Mouse (Mus musculus) large intestine, adult 2 months (tissue): ENCODE results near the gene Olfr1272. TPM values are rescaled to one million over a fixed set of nuclear protein-coding genes. Genes with fewer than 3 reads are reported as not detected.
"Not testable (repeated sequence)": the region's sequence is repeated elsewhere in the genome, so short reads cannot be mapped to it uniquely, and the experiment has no call there.

Experiments
- DNase-seq: peaks from one replicate; pipeline ENCODE4 v3.0.0-alpha.2; 2012; ENCODE audit warnings: low read depth, low spot score
- WGBS: fragments of 180-500 bp; shearing (Covaris S2); methylation state at CpG from one replicate; pipeline ENCODE4 v1.1.7; 2018; 5-methylcytosine and 5-hydroxymethylcytosine counted together
- polyA plus RNA-seq: library from polyadenylated mRNA; depleted of rRNA; stranded (reverse); fragments of >200 nt; gene quantifications from 2 replicates; pipeline ENCODE4 v1.2.3, GENCODE M21; 2012; rRNA removed

Olfr1272 gene
- polyA plus RNA-seq: not detected in 2 replicates

DNA sequence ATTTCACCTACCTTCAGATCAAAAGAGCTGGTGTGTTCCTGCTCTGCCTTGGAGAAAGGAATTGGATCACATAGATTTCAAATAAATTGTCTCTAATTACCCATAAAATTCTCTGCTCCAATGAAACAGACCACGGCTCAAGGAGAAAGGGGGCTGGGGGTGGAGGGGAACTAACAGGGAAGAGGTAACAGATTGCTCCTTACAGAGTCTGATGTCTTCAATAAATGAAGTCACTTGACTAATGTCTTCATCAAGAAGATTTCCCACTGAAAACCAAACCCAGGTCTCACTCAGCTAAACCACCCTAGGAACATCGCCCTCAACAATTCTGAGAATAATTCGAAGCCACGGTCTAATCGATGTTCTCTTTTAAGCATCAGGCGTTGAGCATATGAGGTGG, at the start of gene Olfr1272:
Gene Olfr1272 (minus strand): TSS at position 101 of the 400 bp plus-strand sequence.
- no peak for DNase-seq
- 88% methylated on average over 6 of the region's 6 CpGs for WGBS

DNA sequence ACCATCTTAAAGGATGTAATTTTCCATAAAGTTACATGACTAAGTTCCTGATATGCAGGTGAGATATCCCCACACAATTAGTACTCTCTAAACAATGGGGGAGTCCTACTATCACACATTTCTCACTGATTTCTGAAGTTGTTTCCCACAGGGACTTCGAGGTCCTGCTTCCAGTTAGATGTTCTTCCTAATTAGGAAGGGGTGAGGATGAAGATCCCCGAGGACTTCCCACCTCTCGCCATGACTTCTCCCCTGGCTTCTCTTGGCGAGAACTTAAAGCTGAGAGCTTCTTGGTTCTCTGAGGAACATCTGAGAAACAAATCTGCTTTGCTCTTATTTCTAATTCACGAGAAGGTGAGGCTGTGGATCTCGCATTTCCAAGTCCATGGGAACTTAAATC, 29.3 kb upstream of the Olfr1272 start, which contains the start of gene Gm13769:
Gene Gm13769 (plus strand): TSS at position 301 of the 400 bp plus-strand sequence.
- WGBS: no CpG with 5 or more reads among the region's 6 CpGs
- not testable (repeated sequence) for DNase-seq

DNA sequence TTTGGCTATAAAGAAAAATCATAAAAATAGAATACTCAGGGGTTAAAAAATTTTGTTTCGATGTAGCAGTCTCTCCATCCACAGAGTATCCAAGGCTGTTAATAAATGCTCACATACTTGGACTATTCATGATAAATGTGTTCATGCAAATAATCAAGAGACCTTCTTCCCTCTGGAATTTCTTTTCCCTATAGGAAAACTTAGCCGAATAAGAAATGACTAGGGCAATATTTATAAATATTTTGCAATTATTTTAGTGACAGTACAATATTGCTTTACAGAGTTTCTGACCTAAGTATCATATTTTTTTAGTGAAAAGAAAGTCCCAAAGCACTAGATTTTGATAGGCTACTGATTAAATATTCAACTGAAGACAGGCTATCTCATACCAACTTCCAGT, 21.7 kb downstream of the Olfr1272 start, which contains the start of gene Olfr1271:
Gene Olfr1271 (minus strand): TSS at position 101 of the 400 bp plus-strand sequence.
- WGBS: 85% methylated on average over 2 of the region's 2 CpGs
- DNase-seq: no peak

DNA sequence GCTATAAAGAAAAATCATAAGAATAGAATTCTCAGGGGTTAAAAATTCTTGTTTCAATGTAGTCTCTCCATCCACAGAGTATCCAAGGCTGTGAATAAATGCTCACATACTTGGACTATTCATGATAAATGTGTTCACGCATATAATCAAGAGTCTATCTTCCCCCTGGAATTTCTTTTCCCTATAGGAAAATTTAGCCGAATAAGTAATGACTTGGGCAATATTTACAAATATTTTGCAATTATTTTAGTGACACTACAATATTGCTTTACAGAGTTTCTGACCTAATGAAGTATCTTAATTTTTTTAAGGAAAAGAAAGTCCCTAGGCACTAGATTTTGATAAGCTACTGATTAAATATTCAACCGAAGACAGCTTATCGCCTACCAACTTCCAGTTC, 35.1 kb downstream of the Olfr1272 start, which contains the start of gene Olfr142:
Gene Olfr142 (minus strand): TSS at position 101 of the 400 bp plus-strand sequence.
- WGBS: 94% methylated on average over 4 of the region's 4 CpGs
- DNase-seq: no peak

Other genes starting within 250 kb of the Olfr1272 start
- gene Olfr140, start 229.2 kb downstream of the Olfr1272 start, polyA plus RNA-seq: not detected in 2 replicates
- gene Olfr1269, start 171.4 kb downstream of the Olfr1272 start, polyA plus RNA-seq: not detected in 2 replicates
- not detected in 2 replicates for gene Olfr32, start 150.5 kb downstream of the Olfr1272 start, polyA plus RNA-seq
- gene Olfr1270, start 139.8 kb downstream of the Olfr1272 start, polyA plus RNA-seq: not detected in 2 replicates
- not detected in 2 replicates for gene Olfr1506, start 68.3 kb downstream of the Olfr1272 start, polyA plus RNA-seq
- not detected in 2 replicates for gene Olfr142, start 35.2 kb downstream of the Olfr1272 start, polyA plus RNA-seq
- gene Olfr1271, start 21.8 kb downstream of the Olfr1272 start, polyA plus RNA-seq: not detected in 2 replicates
- gene Gm13769, start 29.4 kb upstream of the Olfr1272 start, polyA plus RNA-seq: not detected in 2 replicates
- gene Olfr1274-ps, start 105.8 kb upstream of the Olfr1272 start, polyA plus RNA-seq: not detected in 2 replicates